Mouse (Mus musculus) limb, embryonic 13.5 days (tissue): ENCODE measurements at regions not wholly inside any gene's neighbourhood (a gene's known extent, or its start where the extent isn't known, plus 50 kb on each side); places are given as distances from the start of the nearest gene placed in this dataset.

Source experiments
- ATAC-seq: fragments of 200-750 bp; cut with Nextera tagmentation; 2 replicates; pipeline ENCODE4 v1.8.0; 2017; ENCODE audit warnings: low read depth, moderate number of reproducible peaks, moderate TSS enrichment; ENCODE audit not compliant: low FRiP score
- H3K27ac ChIP-seq: fragments of 300-500 bp; sonication (generic); 2 replicates; pipeline ENCODE4 v1.5.1; 2015; ENCODE audit warnings: inconsistent platforms, mild to moderate bottlenecking, moderate library complexity
- H3K27me3 ChIP-seq: fragments of 300-500 bp; sonication (generic); 2 replicates; pipeline ENCODE4 v1.6.1; 2015; ENCODE audit warnings: mild to moderate bottlenecking, inconsistent platforms
- H3K36me3 ChIP-seq: fragments of 300-500 bp; sonication (generic); 2 replicates; pipeline ENCODE4 v1.6.1; 2015; ENCODE audit warnings: inconsistent platforms, mild to moderate bottlenecking, moderate library complexity
- H3K4me1 ChIP-seq: fragments of 300-500 bp; sonication (generic); 2 replicates; pipeline ENCODE4 v1.6.1; 2015; ENCODE audit warnings: inconsistent platforms
- H3K4me2 ChIP-seq: fragments of 300-500 bp; sonication (generic); replicated peaks from 2 replicates; pipeline ENCODE4 v1.6.1; 2015; ENCODE audit warnings: inconsistent platforms, mild to moderate bottlenecking, moderate library complexity
- H3K4me3 ChIP-seq: fragments of 300-500 bp; sonication (generic); 2 replicates; pipeline ENCODE4 v1.5.1; 2015; ENCODE audit warnings: moderate library complexity, mild to moderate bottlenecking, inconsistent platforms
- H3K9ac ChIP-seq: fragments of 300-500 bp; sonication (generic); 2 replicates; pipeline ENCODE4 v1.6.1; 2015; ENCODE audit warnings: mild to moderate bottlenecking, inconsistent platforms
- H3K9me3 ChIP-seq: fragments of 300-500 bp; sonication (generic); 2 replicates; pipeline ENCODE4 v1.6.1; 2016; ENCODE audit warnings: inconsistent platforms
- WGBS: fragments of 180-500 bp; shearing (Covaris S2); methylation state at CpG from one replicate; pipeline ENCODE4 v1.1.7; 2015; 5-methylcytosine and 5-hydroxymethylcytosine counted together

DNA sequence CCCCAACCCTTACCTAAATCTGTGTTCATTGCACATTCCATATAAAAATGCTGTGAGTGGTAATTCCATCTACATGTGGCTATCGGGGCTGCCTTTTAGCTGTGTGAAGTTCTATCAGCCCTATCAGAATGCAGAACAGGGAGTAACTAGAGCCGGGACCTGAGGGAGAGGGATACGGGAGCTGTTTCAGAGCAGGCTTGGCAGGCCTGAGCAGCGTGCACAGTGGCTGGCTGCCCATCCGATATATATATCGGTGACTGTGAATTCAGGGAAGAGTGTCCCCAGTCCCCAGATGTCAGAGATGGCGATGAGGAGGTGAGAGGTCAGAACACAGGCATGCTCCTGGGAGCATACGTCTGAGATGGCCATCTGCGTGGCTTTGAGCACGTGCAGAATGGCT is 79.0 kb downstream of the Arl4c start:
- no peak overlapping the region for H3K9ac ChIP-seq
- H3K4me3 ChIP-seq = no peak overlapping the region
- no peak overlapping the region for H3K4me2 ChIP-seq
- H3K27ac ChIP-seq = no peak overlapping the region
- no peaks in the 10 kb centered on the region for H3K9me3 ChIP-seq
- no peak for ATAC-seq
- no peaks in the 10 kb centered on the region for H3K27me3 ChIP-seq
- peaks cover 11% of the 10 kb centered on the region; the same call in 1 of the 2 replicates for H3K4me1 ChIP-seq
- WGBS = 60% methylated on average over 10 of the region's 10 CpGs
- H3K36me3 ChIP-seq = no peaks in the 10 kb centered on the region

DNA sequence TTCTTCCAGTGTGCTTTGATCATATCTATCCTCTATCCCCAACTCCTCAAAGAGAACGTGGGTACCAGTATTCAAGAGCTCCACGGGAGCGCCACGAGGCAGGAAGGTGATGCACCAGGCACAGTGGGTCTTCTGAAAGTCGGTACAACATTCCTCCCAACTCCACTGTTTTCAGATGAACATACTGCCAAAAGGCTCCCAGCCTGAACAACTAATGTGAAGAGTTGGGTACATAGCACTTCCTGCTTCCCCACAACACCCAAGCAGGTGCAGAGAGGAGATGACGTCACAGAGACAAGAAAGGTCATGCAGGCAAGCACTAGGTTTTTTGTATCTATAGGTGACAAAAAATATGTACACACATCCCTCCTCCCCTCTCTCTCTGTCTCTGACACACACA is 79.7 kb downstream of the Arl4c start:
- WGBS = 85% methylated on average over 6 of the region's 6 CpGs
- H3K9me3 ChIP-seq = peaks cover 4% of the 10 kb centered on the region; the same call in 1 of the 2 replicates
- H3K27ac ChIP-seq = no peak overlapping the region
- H3K36me3 ChIP-seq = no peaks in the 10 kb centered on the region
- ATAC-seq = no peak
- H3K9ac ChIP-seq = no peak overlapping the region
- no peak overlapping the region for H3K4me3 ChIP-seq
- no peaks in the 10 kb centered on the region for H3K27me3 ChIP-seq
- no peak overlapping the region for H3K4me2 ChIP-seq
- H3K4me1 ChIP-seq = peaks cover 11% of the 10 kb centered on the region; the same call in 1 of the 2 replicates

DNA sequence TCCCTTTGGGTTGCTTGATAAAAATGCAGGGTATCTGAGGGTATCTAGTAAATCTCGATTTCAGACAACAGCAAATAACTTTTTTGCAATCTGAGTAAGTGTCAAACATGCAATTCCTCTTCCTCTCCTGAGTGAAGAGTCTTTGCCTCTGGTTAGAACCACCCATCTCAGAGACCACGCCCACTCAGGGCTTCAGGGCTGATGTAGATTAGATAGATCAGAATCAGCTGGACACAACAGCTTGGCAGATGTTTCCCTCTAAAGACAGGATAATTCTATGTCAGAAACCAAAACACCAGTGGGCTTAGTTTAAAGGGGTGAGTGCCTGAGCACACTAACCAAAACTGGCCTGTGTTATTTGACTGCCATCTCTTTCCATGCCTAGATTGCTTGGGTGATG is 80.8 kb downstream of the Arl4c start:
- no peaks in the 10 kb centered on the region for H3K36me3 ChIP-seq
- ATAC-seq = no peak
- no peaks in the 10 kb centered on the region for H3K27me3 ChIP-seq
- 63% methylated on average over 2 of the region's 2 CpGs for WGBS
- H3K27ac ChIP-seq = no peak overlapping the region
- no peak overlapping the region for H3K9ac ChIP-seq
- H3K9me3 ChIP-seq = peaks cover 4% of the 10 kb centered on the region; the same call in 1 of the 2 replicates
- H3K4me3 ChIP-seq = no peak overlapping the region
- H3K4me1 ChIP-seq = peaks cover 11% of the 10 kb centered on the region; the same call in 1 of the 2 replicates
- no peak overlapping the region for H3K4me2 ChIP-seq

DNA sequence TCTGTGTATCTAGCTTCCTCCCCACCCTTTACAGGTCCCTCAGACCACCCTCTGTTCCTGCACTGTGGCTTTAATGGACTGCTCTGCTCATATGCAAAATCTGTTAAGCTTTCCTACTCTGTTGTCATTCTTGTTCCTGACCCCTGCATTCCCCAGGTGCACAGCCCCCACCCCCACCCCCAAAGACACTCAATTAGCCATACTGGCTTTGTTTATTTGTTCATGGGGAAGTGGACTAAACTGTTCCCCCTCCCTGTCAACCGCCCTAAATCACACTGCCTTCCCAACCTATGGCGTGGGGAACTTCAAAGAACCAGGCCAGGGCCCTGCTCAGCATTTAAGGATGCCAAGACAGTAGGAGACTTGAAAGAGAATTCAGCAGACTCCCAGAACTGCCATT is 89.0 kb downstream of the Arl4c start:
- ATAC-seq = no peak
- Histone ChIP-seq H3K4me1 (0 out of 2 replicates have a peak, but pooled peaks cover 8% of the 10 kb centered on the region), H3K36me3 (no peaks in the 10 kb centered on the region), H3K27ac (no peak overlapping the region; the same call in 1 of the 2 replicates), H3K4me3 (no peak overlapping the region), H3K9ac (no peak overlapping the region), H3K4me2 (no peak overlapping the region), H3K9me3 (peaks cover 3% of the 10 kb centered on the region; the same call in 1 of the 2 replicates), H3K27me3 (no peaks in the 10 kb centered on the region)
- 14% methylated on average over 2 of the region's 2 CpGs for WGBS

DNA sequence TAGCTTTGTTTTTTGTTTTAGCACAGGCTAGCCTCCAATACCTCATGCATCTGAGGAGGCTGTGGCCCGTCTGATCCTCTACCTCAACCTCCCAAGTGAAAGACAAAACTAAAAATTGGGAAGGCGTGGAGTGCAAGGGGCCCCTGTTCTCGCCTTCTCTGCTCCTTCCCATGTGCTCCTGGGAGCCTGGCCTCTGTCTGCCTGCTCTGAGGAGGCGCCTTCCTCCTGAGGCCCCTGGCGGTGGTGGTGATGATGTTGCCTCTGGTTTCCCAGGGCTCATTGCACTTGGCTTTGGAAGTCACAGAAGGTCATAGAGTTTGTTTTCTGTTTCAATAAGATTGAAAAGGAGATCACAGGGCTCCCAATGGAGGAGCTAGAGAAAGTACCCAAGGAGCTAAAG is 90.8 kb downstream of the Arl4c start:
- no peaks in the 10 kb centered on the region for H3K36me3 ChIP-seq
- no peak overlapping the region for H3K4me3 ChIP-seq
- H3K9ac ChIP-seq = no peak overlapping the region
- H3K4me1 ChIP-seq = 0 out of 2 replicates have a peak, but pooled peaks cover 10% of the 10 kb centered on the region
- H3K27ac ChIP-seq = no peak overlapping the region
- no peak overlapping the region for H3K4me2 ChIP-seq
- WGBS = 78% methylated on average over 5 of the region's 5 CpGs
- H3K9me3 ChIP-seq = no peaks in the 10 kb centered on the region
- no peaks in the 10 kb centered on the region for H3K27me3 ChIP-seq
- ATAC-seq = no peak

DNA sequence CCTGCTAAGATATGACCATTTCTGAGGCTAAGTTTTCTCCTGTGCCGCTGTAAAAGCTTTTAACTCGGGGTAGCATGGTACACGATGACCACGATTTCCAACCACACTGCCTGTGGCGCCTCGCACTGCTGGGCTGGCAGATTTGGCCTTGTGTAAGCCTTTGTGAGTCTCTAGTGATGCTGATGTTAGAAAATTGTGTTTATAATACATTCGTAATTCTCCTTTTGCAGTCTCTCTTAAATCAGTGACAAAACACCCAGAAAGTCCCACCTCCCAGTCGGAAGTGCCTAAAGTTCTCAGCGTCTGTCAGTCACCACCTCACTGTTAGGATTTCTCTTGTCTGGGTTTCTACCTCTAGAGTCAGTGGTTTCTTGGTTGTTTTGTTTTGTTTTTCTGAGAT is 91.2 kb downstream of the Arl4c start:
- Histone ChIP-seq H3K4me1 (peaks cover 15% of the 10 kb centered on the region; the same call in 1 of the 2 replicates), H3K9ac (no peak overlapping the region), H3K4me2 (no peak overlapping the region), H3K4me3 (no peak overlapping the region), H3K27me3 (no peaks in the 10 kb centered on the region), H3K27ac (no peak overlapping the region), H3K9me3 (no peaks in the 10 kb centered on the region), H3K36me3 (no peaks in the 10 kb centered on the region)
- 90% methylated on average over 9 of the region's 9 CpGs for WGBS
- no peak for ATAC-seq

DNA sequence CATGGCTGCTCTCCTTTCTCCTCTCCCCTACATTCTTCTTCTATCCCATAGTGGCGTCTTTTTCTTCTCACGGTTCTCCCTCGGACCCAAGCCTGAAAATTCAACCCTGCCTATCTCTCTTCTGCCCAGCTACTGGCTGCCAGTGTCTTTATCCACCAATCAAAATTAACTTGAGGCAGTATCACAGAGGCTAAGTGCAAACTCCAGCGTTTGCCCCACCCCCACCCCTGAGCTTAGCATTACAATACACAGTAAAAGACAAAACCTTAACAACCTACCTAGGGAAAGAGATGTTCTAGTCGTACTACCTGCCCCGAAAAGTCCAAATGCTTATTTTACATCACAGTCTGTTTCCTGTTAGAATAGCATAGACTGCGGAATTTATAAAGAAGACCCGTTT is 93.2 kb downstream of the Arl4c start:
- no peaks in the 10 kb centered on the region for H3K36me3 ChIP-seq
- 51% methylated on average over 8 of the region's 8 CpGs for WGBS

DNA sequence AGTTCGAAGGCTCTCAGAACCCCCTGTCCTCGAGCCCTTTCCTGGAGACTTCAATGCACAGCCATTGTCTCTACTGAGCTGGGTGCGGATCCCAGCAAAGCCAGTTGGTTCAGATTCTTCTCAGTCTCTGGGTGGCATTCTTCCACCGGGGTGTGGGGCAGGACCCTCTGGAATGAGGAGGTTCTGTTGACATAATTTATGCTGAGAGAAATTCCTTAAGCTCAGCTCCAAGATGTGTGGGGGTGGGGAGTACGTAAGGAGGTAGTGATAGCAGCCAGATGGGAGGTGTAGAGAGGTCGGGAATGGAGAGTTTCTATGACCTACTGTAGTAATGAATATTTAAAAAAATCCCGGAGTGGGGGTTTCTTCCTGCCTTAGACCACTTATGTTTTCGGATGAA is 93.8 kb downstream of the Arl4c start:
- 39% methylated on average over 8 of the region's 8 CpGs for WGBS
- no peak for ATAC-seq
- H3K4me2 ChIP-seq = no peak overlapping the region
- H3K4me1 ChIP-seq = peaks cover 17% of the 10 kb centered on the region
- H3K27me3 ChIP-seq = no peaks in the 10 kb centered on the region
- H3K36me3 ChIP-seq = no peaks in the 10 kb centered on the region
- H3K9ac ChIP-seq = no peak overlapping the region
- no peak overlapping the region for H3K4me3 ChIP-seq
- no peak overlapping the region for H3K27ac ChIP-seq
- H3K9me3 ChIP-seq = no peaks in the 10 kb centered on the region

More for the DNA sequence above, 93.2 kb downstream of the Arl4c start:
- H3K4me3 ChIP-seq = no peak overlapping the region
- ATAC-seq = no peak
- no peak overlapping the region for H3K4me2 ChIP-seq
- no peaks in the 10 kb centered on the region for H3K9me3 ChIP-seq
- H3K27me3 ChIP-seq = no peaks in the 10 kb centered on the region
- no peak overlapping the region for H3K9ac ChIP-seq
- H3K4me1 ChIP-seq = peaks cover 18% of the 10 kb centered on the region
- H3K27ac ChIP-seq = no peak overlapping the region

DNA sequence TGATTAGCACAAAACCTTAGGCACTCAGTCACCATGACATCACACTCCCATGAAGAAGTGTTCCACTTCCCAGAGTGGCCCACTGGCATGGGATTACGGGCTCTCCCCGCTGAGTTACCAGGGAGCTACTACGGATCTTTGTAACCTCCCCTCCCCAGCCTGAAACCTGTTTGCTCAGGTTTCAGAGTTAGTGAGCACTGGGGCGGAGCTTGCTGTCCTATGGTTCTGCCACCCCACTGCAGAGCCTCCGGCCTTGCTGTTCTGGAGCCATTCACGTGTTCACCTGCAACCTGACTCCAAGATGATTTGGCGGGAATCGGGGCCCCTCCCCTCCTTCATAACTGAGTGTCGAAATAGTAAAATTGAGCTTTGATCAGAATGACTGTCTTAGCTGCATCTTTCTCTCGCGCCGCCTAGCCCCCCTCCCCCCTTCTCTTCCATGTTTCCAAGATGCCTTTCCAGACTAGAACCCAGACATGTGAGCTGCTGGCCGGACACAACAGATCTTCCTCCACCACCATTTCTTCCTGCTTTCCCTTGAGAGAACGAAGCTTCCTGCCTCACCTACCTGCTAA is 95.8 kb upstream of the Glrp1 start:
- Histone ChIP-seq H3K4me2 (peak overlapping the region; percentile 32; the same call in 1 of the 2 replicates), H3K4me1 (peaks cover 10% of the 10 kb centered on the region), H3K27ac (no peak overlapping the region), H3K27me3 (no peaks in the 10 kb centered on the region), H3K4me3 (no peak overlapping the region), H3K9ac (no peak overlapping the region), H3K36me3 (no peaks in the 10 kb centered on the region), H3K9me3 (no peaks in the 10 kb centered on the region)
- WGBS = 29% methylated on average over 14 of the region's 14 CpGs
- peak; percentile 61; the same call in 1 of the 2 replicates for ATAC-seq

DNA sequence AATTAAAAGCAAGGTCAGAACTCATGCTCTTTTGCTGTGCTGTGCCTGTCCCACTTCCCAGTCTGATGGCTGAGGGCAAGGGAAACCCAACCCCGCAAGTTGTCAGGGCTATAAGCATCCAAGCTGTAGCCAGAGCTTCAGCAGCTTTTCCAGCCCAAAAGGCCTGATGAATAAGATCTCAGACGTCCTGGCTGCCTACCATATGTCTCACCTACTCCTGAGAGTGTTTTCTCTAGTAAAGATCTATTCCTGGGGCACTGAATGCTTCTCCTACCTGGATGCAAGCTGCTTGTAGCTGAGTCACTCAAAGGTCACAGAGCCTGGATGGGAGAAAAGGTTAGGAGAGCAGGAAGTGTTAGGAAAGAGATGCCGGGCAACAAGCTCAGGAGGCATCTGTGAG is 92.4 kb upstream of the Glrp1 start:
- no peak overlapping the region for H3K4me3 ChIP-seq
- ATAC-seq = no peak
- no peak overlapping the region for H3K27ac ChIP-seq
- no peaks in the 10 kb centered on the region for H3K36me3 ChIP-seq
- WGBS = 55% methylated on average over 3 of the region's 3 CpGs
- no peak overlapping the region for H3K9ac ChIP-seq
- H3K9me3 ChIP-seq = no peaks in the 10 kb centered on the region
- H3K27me3 ChIP-seq = no peaks in the 10 kb centered on the region
- peaks cover 10% of the 10 kb centered on the region for H3K4me1 ChIP-seq
- no peak overlapping the region for H3K4me2 ChIP-seq

DNA sequence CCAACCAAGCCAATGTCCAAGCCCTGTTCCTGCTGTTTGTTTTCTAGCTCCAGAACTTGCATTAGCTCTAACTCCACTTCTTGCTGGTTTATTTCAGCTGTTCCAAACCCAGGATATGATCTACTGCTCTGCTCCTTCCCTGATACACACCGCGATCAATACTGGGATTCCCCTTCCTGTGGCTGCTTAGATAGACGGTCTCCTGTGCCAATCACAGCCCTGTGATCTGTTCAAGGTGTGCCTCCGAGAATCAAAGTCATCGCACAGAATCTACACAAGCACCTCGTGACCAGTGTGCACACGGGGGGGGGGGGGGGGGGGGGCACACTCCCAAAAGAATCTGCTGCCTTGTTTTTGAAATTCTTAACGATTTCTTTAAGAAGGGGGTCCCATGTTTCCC is 91.9 kb upstream of the Glrp1 start:
- H3K9me3 ChIP-seq = no peaks in the 10 kb centered on the region
- no peak overlapping the region for H3K4me3 ChIP-seq
- WGBS = 62% methylated on average over 8 of the region's 8 CpGs
- no peak overlapping the region for H3K4me2 ChIP-seq
- no peak for ATAC-seq
- H3K36me3 ChIP-seq = no peaks in the 10 kb centered on the region
- no peak overlapping the region for H3K27ac ChIP-seq
- peaks cover 10% of the 10 kb centered on the region for H3K4me1 ChIP-seq
- H3K27me3 ChIP-seq = no peaks in the 10 kb centered on the region
- no peak overlapping the region for H3K9ac ChIP-seq

DNA sequence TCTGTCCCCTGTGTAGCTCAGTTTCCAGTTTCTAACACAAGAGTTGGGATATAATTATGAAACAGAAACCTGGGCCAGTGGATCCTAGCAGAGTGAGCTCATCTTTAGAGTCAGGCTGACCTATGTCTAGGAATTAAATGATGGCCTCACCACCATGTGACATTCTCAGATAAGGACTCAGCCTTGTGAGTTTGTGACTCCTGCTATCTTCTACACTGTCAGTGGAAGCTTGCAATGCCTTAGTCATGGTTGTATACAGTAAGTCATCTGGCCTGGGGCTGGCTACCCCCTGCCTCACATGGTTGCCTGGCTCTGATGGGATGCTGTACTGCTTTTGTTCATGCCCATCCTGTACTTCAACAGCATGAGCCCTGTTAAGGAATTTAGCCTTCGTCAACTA is 90.3 kb upstream of the Glrp1 start:
- no peaks in the 10 kb centered on the region for H3K36me3 ChIP-seq

More for the DNA sequence above, 90.3 kb upstream of the Glrp1 start:
- Histone ChIP-seq H3K9ac (no peak overlapping the region), H3K27ac (no peak overlapping the region), H3K9me3 (no peaks in the 10 kb centered on the region), H3K4me2 (no peak overlapping the region), H3K4me3 (no peak overlapping the region), H3K4me1 (no peaks in the 10 kb centered on the region), H3K27me3 (no peaks in the 10 kb centered on the region)
- WGBS = 69% methylated on average over 1 of the region's 1 CpGs
- ATAC-seq = no peak
